Mouse (Mus musculus) G1E-ER4 (cell line): ENCODE results near the gene Ccdc85c. TPM values are rescaled to one million over a fixed set of nuclear protein-coding genes. Genes with fewer than 3 reads are reported as not detected.

Experiments used
- GATA1 ChIP-seq: IDR thresholded peaks from one replicate; pipeline ENCODE4 v1.8.0; 2012; ENCODE audit warnings: low read length, inconsistent platforms
- polyA plus RNA-seq: library from polyadenylated mRNA; stranded (reverse); fragments of >175 nt; gene quantifications from 2 replicates; pipeline ENCODE4 v1.2.3, GENCODE M21; 2012

Gene Ccdc85c
- polyA plus RNA-seq, 1 experiment = not detected

GRCm38 (mm10) chr12:108240401-108240890 is 34.8 kb downstream of the Ccdc85c start:
- TF ChIP-seq GATA1 = no peak

- no peak for TF ChIP-seq GATA1
Measured at GRCm38 (mm10) chr12:108239441-108239840, 35.8 kb downstream of the Ccdc85c start.

GRCm38 (mm10) chr12:108238395-108239035 is 36.7 kb downstream of the Ccdc85c start:
- TF ChIP-seq GATA1 = no peak

GRCm38 (mm10) chr12:108237300-108238006 is 37.8 kb downstream of the Ccdc85c start:
- no peak for TF ChIP-seq GATA1

GRCm38 (mm10) chr12:108235976-108236555 is 39.2 kb downstream of the Ccdc85c start:
- no peak for TF ChIP-seq GATA1

- no peak for TF ChIP-seq GATA1
Measured at GRCm38 (mm10) chr12:108234832-108235602, 40.2 kb downstream of the Ccdc85c start.

GRCm38 (mm10) chr12:108233736-108234135 is 41.5 kb downstream of the Ccdc85c start:
- no peak for TF ChIP-seq GATA1

- TF ChIP-seq GATA1 = no peak
Measured at GRCm38 (mm10) chr12:108231901-108232300, 43.3 kb downstream of the Ccdc85c start.

- no peak for TF ChIP-seq GATA1
Measured at GRCm38 (mm10) chr12:108230821-108231794, 44.1 kb downstream of the Ccdc85c start.

GRCm38 (mm10) chr12:108230077-108230476 is 45.1 kb downstream of the Ccdc85c start:
- no peak for TF ChIP-seq GATA1

- TF ChIP-seq GATA1 = no peak
Measured at GRCm38 (mm10) chr12:108227527-108227926, 47.7 kb downstream of the Ccdc85c start.

GRCm38 (mm10) chr12:108226941-108227340 is 48.3 kb downstream of the Ccdc85c start:
- TF ChIP-seq GATA1 = no peak

- no peak for TF ChIP-seq GATA1
Measured at GRCm38 (mm10) chr12:108226216-108226615, 49.0 kb downstream of the Ccdc85c start.

GRCm38 (mm10) chr12:108225781-108226180 is 49.4 kb downstream of the Ccdc85c start:
- TF ChIP-seq GATA1 = no peak
